Mouse (Mus musculus) liver, embryonic 15.5 days (tissue): ENCODE results near the gene 1700123O20Rik. TPM values are rescaled to one million over a fixed set of nuclear protein-coding genes. Genes with fewer than 3 reads are reported as not detected.

Experiments used
- ATAC-seq: fragments of 200-750 bp; cut with Nextera tagmentation; 2 replicates; pipeline ENCODE4 v1.8.0; 2017; ENCODE audit warnings: moderate number of reproducible peaks, mild to moderate bottlenecking, moderate library complexity; ENCODE audit not compliant: insufficient read depth
- H3K27ac ChIP-seq: fragments of 300-500 bp; sonication (generic); replicated peaks from 2 replicates; pipeline ENCODE4 v1.5.1; 2015; ENCODE audit warnings: mild to moderate bottlenecking, inconsistent platforms
- H3K27me3 ChIP-seq: fragments of 300-500 bp; sonication (generic); 2 replicates; pipeline ENCODE4 v1.6.1; 2015; ENCODE audit warnings: mild to moderate bottlenecking, inconsistent platforms
- H3K36me3 ChIP-seq: fragments of 300-500 bp; sonication (generic); replicated peaks from 2 replicates; pipeline ENCODE4 v1.6.1; 2015; ENCODE audit warnings: moderate library complexity, mild to moderate bottlenecking, inconsistent platforms
- H3K4me1 ChIP-seq: fragments of 300-500 bp; sonication (generic); replicated peaks from 2 replicates; pipeline ENCODE4 v1.6.1; 2015; ENCODE audit warnings: inconsistent platforms
- H3K4me2 ChIP-seq: fragments of 300-500 bp; sonication (generic); 2 replicates; pipeline ENCODE4 v1.6.1; 2015; ENCODE audit warnings: moderate library complexity, mild to moderate bottlenecking, inconsistent platforms
- H3K4me3 ChIP-seq: fragments of 300-500 bp; sonication (generic); replicated peaks from 2 replicates; pipeline ENCODE4 v1.5.1; 2015; ENCODE audit warnings: mild to moderate bottlenecking, inconsistent platforms
- H3K9ac ChIP-seq: fragments of 300-500 bp; sonication (generic); 2 replicates; pipeline ENCODE4 v1.6.1; 2015; ENCODE audit warnings: moderate library complexity, mild to moderate bottlenecking, inconsistent platforms
- H3K9me3 ChIP-seq: fragments of 300-500 bp; sonication (generic); replicated peaks from 2 replicates; pipeline ENCODE4 v1.6.1; 2016; ENCODE audit warnings: inconsistent platforms
- WGBS: fragments of 180-500 bp; shearing (Covaris S2); methylation state at CpG from one replicate; pipeline ENCODE4 v1.1.7; 2015; ENCODE audit warnings: mixed read lengths; ENCODE audit not compliant: insufficient replicate concordance; 5-methylcytosine and 5-hydroxymethylcytosine counted together
- polyA plus RNA-seq: library from polyadenylated mRNA; unstranded; fragments of >200 nt; fragmentation: Nextera tagmentation; extraction: Ambion mirVana; gene quantifications from 2 replicates; pipeline ENCODE4 v1.2.1, GENCODE M21; 2015

The 1700123O20Rik gene
- polyA plus RNA-seq, 1 experiment from 2014 or later, result 39.5 TPM

DNA sequence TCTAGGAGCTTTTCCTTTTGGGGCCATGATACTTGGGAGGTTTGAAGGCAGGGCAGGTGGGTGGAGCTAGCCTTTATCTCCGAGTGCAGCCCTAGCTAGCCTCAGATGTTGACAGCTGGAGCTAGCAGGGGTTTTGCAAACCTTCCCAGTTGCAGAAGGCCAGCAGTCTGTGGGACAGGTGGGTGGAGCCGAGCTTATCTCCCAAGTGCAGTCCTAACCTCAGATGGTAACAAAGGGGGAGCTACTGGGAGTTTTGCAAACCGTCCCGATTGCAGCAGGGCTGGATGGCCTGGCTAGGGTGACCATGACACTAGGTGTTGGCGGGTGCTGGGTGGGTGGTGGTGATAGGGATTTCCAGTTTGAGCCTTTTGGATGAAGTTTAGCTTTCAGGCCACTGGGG lies 19.8 kb downstream of the 1700123O20Rik start:
- peaks cover 77% of the 10 kb centered on the region for H3K27me3 ChIP-seq
- WGBS, result 4% methylated on average over 5 of the region's 5 CpGs
- H3K27ac ChIP-seq, result peak overlapping the region; percentile 62
- peaks cover 32% of the 10 kb centered on the region for H3K4me1 ChIP-seq
- peak overlapping the region; percentile 50 for H3K4me2 ChIP-seq
- peak overlapping the region; percentile 25; the same call in 1 of the 2 replicates for H3K4me3 ChIP-seq
- ATAC-seq, result peak; percentile 89
- H3K36me3 ChIP-seq, result no peaks in the 10 kb centered on the region
- no peak overlapping the region for H3K9ac ChIP-seq
- H3K9me3 ChIP-seq, result no peaks in the 10 kb centered on the region

DNA sequence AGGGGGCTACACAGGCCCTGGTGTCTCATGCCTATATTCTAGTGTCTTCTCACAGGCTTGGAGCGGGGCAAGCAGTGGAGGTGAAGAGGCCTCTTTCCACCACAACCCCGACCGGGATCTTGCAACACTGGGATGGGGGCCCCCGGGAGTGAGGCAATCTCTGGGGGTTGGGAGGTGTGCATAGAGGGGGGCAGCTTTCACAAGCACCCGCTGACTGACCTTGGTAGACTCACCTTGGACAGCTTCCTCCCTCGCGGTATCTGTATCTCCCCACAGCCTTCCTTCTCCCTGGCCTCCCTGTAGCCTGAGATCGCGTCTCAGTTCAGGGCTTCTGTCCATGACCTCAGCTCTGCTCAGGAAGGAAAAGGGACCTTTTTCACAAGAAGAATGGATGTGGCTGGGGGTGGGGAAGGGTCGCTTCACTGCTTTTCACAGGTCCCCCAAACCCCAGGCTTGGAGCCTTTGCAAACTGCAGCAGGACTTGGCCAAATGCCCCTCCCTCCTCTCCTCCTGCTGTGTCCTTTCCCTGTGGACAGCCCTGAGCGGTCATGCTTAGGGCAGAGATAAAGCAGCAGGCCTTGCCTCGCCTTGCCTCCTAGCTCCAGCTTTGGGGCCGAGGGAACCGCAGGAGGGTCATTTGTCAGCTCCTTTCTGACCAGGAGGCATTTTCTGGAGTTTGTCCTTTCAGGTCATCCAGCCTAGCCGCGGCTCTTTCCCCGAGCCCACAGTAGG lies 20.7 kb downstream of the 1700123O20Rik start:
- no peak for ATAC-seq
- H3K9ac ChIP-seq, result no peak overlapping the region
- peaks cover 28% of the 10 kb centered on the region for H3K4me1 ChIP-seq
- H3K9me3 ChIP-seq, result no peaks in the 10 kb centered on the region
- H3K27me3 ChIP-seq, result peaks cover 82% of the 10 kb centered on the region
- WGBS, result 18% methylated on average over 17 of the region's 17 CpGs
- 0 out of 2 replicates have a peak overlapping the region, but pooled peaks have one; percentile 5 for H3K4me3 ChIP-seq
- peak overlapping the region; percentile 50 for H3K4me2 ChIP-seq
- H3K36me3 ChIP-seq, result no peaks in the 10 kb centered on the region
- H3K27ac ChIP-seq, result peak overlapping the region; percentile 56

DNA sequence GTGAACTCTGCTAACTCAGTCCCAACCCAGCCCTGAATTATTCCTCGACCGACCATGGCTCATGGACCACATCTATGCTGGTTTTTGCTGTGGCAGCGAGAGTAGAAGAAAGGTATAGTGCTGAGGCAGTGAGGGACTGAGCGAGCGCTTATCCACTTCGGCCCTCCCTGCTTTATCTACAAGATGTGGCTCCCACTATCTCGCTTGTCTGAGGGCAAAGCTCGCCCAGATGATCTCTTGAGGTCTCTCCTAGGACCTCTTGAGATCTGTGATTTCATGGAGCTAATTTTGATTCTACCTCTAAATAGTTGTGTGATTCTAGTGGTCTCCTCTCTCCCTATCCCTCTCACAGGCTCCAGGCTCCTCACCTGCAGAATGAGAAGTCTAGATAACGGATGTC lies 23.0 kb downstream of the 1700123O20Rik start:
- Histone ChIP-seq H3K4me2 (peak overlapping the region; percentile 18; the same call in 1 of the 2 replicates), H3K9ac (no peak overlapping the region), H3K4me1 (peaks cover 35% of the 10 kb centered on the region), H3K27me3 (peaks cover 72% of the 10 kb centered on the region), H3K9me3 (no peaks in the 10 kb centered on the region), H3K36me3 (no peaks in the 10 kb centered on the region), H3K27ac (no peak overlapping the region), H3K4me3 (no peak overlapping the region; the same call in 1 of the 2 replicates)
- 28% methylated on average over 9 of the region's 9 CpGs for WGBS
- no peak for ATAC-seq

DNA sequence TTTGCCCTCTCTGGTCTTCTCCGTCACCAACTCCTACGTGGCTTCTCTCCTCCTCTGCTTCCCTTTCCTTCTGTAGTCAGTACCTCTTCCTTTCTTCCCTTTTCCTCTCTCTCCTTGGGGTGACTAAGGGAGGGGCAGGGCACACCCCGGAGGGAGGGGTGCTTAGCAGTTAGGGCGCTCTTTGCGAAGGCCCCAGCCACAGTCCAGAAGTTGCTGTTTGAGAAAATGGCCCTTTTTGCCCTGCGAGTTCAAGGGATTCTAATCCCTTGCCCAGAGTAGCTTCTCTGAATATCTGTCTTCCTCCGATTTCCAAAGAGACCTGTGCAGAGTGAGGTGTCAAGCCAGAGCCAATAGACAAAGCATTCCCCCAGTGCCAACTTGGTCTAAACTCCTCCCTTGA lies 26.1 kb downstream of the 1700123O20Rik start, which contains the start of gene Cebpe:
Gene Cebpe (minus strand): TSS at position 101 of the 400 bp plus-strand sequence.
- no peak for ATAC-seq
- Histone ChIP-seq H3K4me3 (peak within 1 kb of the TSS; percentile 32), H3K27ac (peak within 1 kb of the TSS; percentile 65), H3K9me3 (no peaks in the 10 kb centered on the region), H3K27me3 (peaks cover 72% of the 10 kb centered on the region), H3K4me2 (peak within 1 kb of the TSS; percentile 13; the same call in 1 of the 2 replicates), H3K9ac (peak within 1 kb of the TSS; percentile 8; the same call in 1 of the 2 replicates), H3K36me3 (no peaks in the 10 kb centered on the region), H3K4me1 (peaks cover 23% of the 10 kb centered on the region)
- 56% methylated on average over 7 of the region's 7 CpGs for WGBS

DNA sequence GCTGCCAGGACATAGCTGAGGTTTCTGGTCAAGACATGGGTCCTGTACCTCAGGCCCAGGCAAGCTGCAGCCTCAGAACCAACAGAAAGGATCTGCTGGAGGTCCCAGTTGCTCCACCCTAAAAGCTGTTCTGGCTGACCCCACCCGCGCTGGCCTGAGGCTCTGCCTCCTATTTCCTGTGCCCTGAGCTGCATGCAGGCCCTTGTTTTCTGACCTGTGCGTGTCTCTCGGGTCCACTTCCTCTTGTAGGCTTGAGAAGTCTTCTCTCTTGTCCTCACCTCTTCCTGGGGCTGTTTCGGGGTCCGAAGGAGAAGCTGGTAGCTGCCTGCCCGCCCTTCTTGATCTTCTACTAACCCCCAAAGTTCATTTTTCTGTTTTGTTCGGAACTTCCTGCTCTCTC lies 26.8 kb downstream of the 1700123O20Rik start:
- H3K4me1 ChIP-seq, result peaks cover 21% of the 10 kb centered on the region
- H3K4me3 ChIP-seq, result no peak overlapping the region
- no peaks in the 10 kb centered on the region for H3K9me3 ChIP-seq
- H3K36me3 ChIP-seq, result no peaks in the 10 kb centered on the region
- ATAC-seq, result 0 out of 2 replicates have a peak, but pooled peaks have one; percentile 28
- H3K4me2 ChIP-seq, result peak overlapping the region; percentile 13; the same call in 1 of the 2 replicates
- peak overlapping the region; percentile 65 for H3K27ac ChIP-seq
- peaks cover 64% of the 10 kb centered on the region for H3K27me3 ChIP-seq
- WGBS, result 21% methylated on average over 8 of the region's 8 CpGs
- no peak overlapping the region for H3K9ac ChIP-seq

DNA sequence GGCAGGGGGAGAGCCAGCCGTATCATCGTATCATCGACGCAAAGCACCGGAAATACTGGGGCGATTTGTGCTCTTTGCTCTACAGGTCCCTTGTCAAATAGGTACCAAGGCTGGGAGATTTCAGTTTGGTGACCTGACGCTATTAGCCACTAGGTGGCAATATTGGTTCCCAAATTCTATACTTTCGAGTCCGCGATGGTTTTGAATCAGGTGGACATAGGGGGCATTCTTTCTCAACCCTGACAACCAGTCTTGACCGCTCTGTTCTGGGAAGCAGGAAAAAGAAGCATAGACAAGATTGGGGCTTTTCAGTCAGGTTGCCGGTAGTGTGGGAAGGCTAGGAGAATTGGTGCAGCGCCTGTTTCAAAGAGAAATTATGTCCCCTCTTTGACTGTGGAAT lies 28.1 kb downstream of the 1700123O20Rik start:
- Histone ChIP-seq H3K4me3 (peak overlapping the region; percentile 45), H3K9me3 (no peaks in the 10 kb centered on the region), H3K27ac (no peak overlapping the region), H3K27me3 (peaks cover 51% of the 10 kb centered on the region), H3K9ac (no peak overlapping the region), H3K4me1 (peaks cover 18% of the 10 kb centered on the region), H3K36me3 (no peaks in the 10 kb centered on the region), H3K4me2 (peak overlapping the region; percentile 70)
- no peak for ATAC-seq
- under 1% methylated on average over 13 of the region's 13 CpGs for WGBS

DNA sequence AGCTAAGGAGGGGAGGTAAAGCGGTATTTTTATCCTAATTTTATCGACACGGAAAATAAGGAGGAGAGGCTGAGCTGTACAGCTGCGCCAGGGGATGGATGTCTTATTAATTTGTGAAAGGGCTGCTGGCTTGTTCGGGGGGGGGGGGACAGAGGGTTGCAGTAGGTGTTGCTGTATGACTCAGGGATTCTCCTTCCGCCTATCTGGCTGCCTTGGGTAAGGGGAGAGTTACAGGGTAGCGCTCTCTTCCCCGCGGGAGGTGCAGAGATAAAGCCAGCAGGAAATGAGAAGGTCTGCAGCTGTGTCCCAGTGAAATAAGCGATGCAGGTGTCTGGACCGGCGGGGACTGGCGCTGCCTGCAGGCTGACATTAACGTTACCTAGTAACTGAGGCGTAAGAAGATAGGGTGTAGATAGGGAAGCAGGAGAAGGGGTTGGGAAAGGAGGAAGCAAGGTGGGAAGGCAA lies 28.6 kb downstream of the 1700123O20Rik start:
- H3K4me3 ChIP-seq, result peak overlapping the region; percentile 45
- ATAC-seq, result no peak
- H3K9ac ChIP-seq, result no peak overlapping the region
- peak overlapping the region; percentile 70 for H3K4me2 ChIP-seq
- H3K27ac ChIP-seq, result no peak overlapping the region
- peaks cover 18% of the 10 kb centered on the region for H3K4me1 ChIP-seq
- 1% methylated on average over 15 of the region's 15 CpGs for WGBS
- no peaks in the 10 kb centered on the region for H3K9me3 ChIP-seq
- H3K36me3 ChIP-seq, result no peaks in the 10 kb centered on the region
- H3K27me3 ChIP-seq, result peaks cover 46% of the 10 kb centered on the region

DNA sequence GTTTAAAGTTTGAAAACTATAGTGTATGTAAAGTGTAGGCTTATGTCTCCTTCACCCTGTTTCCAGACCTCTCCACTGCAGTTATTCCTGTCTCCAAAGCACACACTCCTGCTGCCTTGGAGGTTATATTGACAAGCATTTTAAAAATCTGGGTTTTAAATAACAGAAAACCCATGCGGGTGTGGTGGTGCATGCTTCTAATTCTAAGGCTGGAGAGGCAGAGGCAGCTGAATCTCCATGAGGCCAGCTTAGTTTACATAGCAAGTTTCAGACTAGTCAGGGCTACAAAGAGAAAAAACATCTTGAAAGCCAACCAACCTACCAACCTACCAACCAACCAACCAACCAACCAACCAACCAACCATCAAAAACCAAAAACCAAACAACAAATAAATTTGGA lies 29.4 kb downstream of the 1700123O20Rik start:
- 62% methylated on average over 1 of the region's 1 CpGs for WGBS
- no peak overlapping the region for H3K9ac ChIP-seq

DNA sequence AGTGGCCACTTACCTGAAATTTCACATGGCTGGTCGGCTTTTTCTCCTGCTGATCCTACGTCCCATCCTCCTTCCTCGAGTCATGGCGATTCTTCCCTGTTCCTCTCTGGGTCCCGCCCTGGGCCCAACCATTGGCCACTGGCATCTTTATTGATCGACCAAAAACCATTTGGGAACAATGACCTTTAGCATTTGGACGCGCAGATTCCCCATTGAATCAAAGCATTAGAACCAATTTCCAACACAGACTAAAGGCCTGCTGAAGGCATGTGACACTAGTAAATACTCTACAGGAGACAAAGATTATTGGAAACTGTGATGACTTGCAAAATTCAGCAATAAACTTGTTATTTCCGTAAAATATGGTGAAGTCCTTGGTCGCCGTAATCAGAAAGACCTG lies 34.0 kb downstream of the 1700123O20Rik start:
- Histone ChIP-seq H3K4me1 (peaks cover 1% of the 10 kb centered on the region; the same call in 1 of the 2 replicates), H3K9ac (no peak overlapping the region), H3K9me3 (no peaks in the 10 kb centered on the region), H3K4me2 (no peak overlapping the region), H3K36me3 (no peaks in the 10 kb centered on the region), H3K27me3 (0 out of 2 replicates have a peak, but pooled peaks cover 5% of the 10 kb centered on the region), H3K4me3 (no peak overlapping the region), H3K27ac (no peak overlapping the region)
- no peak for ATAC-seq
- WGBS, result 69% methylated on average over 11 of the region's 11 CpGs

More for the DNA sequence above, 29.4 kb downstream of the 1700123O20Rik start:
- H3K27me3 ChIP-seq, result peaks cover 39% of the 10 kb centered on the region
- H3K27ac ChIP-seq, result no peak overlapping the region
- H3K36me3 ChIP-seq, result no peaks in the 10 kb centered on the region
- peaks cover 18% of the 10 kb centered on the region for H3K4me1 ChIP-seq
- no peak for ATAC-seq
- H3K9me3 ChIP-seq, result no peaks in the 10 kb centered on the region
- H3K4me3 ChIP-seq, result no peak overlapping the region
- H3K4me2 ChIP-seq, result no peak overlapping the region

DNA sequence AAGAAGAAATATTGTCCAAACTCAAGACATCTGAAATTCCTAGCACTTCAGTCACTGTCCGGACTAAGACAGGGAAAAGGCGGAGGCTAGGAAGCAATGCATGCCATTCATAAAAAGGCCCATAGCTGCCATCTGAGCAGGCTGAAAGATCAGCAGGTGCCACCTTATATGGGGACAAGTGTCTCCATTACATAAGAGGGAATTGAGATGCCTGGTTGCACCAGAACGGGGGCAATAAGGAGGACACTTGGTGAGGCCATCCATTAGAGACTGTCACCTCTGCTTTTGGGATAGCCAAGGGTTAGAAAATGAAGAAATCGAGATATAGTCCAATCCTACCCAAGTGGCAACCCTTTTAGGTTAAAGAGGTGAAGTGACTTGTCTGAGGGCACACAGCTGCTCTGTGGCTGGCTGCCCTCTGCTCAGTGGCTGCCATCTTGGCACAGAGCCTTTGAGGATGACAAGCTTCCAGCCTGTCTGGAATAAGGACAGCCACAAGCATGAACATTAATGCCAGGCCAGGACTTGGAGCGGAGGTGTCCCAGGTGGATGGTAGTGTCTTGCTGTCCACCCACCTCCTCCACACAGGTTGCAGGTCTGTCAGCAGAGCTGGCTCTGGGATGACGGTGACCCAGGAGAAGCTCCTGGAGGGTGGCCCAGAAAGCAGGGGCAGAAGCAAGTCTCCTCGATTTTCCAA lies 34.8 kb downstream of the 1700123O20Rik start:
- WGBS, result 66% methylated on average over 7 of the region's 7 CpGs
- H3K9me3 ChIP-seq, result no peaks in the 10 kb centered on the region
- H3K36me3 ChIP-seq, result no peaks in the 10 kb centered on the region
- no peak overlapping the region for H3K27ac ChIP-seq
- no peak overlapping the region for H3K4me2 ChIP-seq
- H3K9ac ChIP-seq, result no peak overlapping the region
- no peak for ATAC-seq
- H3K4me3 ChIP-seq, result no peak overlapping the region
- no peaks in the 10 kb centered on the region for H3K27me3 ChIP-seq
- H3K4me1 ChIP-seq, result no peaks in the 10 kb centered on the region

DNA sequence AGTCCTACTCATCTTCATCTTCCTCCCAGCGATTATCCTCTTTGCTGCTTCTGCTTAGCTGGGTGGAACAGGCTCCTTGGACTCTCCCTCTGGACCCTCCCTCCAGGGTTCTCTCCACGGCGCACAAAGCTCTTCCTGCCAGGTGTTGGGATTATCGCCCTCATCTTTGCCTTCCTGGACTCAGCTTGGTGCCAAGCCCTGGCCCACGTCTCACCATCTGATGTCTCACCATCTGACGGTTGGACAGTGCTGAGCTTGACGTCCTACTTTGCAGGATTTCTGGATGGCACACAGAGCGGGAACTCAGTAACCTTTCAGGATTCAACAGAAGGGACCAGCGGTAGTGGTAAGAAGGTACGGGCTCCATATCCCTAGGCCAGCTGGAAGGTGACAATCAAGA lies 35.7 kb downstream of the 1700123O20Rik start:
- no peak overlapping the region for H3K9ac ChIP-seq
- no peak overlapping the region for H3K27ac ChIP-seq
- no peak overlapping the region for H3K4me2 ChIP-seq
- H3K9me3 ChIP-seq, result no peaks in the 10 kb centered on the region
- no peak overlapping the region for H3K4me3 ChIP-seq
- no peaks in the 10 kb centered on the region for H3K27me3 ChIP-seq
- H3K4me1 ChIP-seq, result no peaks in the 10 kb centered on the region
- no peaks in the 10 kb centered on the region for H3K36me3 ChIP-seq
- no peak for ATAC-seq
- 64% methylated on average over 10 of the region's 10 CpGs for WGBS
